Mouse (Mus musculus): ENCODE data around the gene Prox2. TPM values are rescaled to one million over a fixed set of nuclear protein-coding genes. Genes with fewer than 3 reads are reported as not detected.

The Prox2 gene
- polyA plus RNA-seq, 1 experiment from 2014 or later, result 3.1 TPM

DNA sequence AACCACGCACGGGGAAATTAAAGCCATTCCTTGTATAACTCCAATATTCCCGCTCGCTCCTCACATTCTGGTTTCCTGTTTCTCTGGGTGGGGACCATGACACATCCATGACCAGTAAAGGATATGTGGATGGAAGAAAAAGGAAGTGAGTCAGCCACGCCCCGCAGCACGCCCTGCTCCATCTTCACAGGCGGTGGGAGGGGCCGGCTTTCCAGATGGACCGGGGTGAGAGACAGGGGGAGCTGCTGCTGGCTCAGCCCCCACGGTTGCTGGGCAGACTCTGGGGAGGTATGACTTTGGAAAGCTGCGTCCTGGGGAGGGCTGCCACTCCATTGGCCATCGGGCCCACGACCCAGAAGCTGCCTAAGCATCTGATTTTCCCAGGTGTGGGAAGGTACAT lies 16.5 kb downstream of the Prox2 start:
- no peaks in the 10 kb centered on the region for H3K27me3 ChIP-seq
- H3K9ac ChIP-seq, result no peak overlapping the region
- ATAC-seq (ENCODE audit: insufficient number of reproducible peaks, low FRiP score, low TSS enrichment, low read depth), result peak; percentile 73; the same call in 1 of the 2 replicates
- peaks cover 22% of the 10 kb centered on the region for H3K4me1 ChIP-seq
- peak overlapping the region; percentile 65 for H3K27ac ChIP-seq (replicated peaks)
- H3K4me2 ChIP-seq (replicated peaks), result 0 out of 2 replicates have a peak overlapping the region, but pooled peaks have one; percentile 17
- 0 out of 2 replicates have a peak, but pooled peaks cover 9% of the 10 kb centered on the region for H3K36me3 ChIP-seq
- no peaks in the 10 kb centered on the region for H3K9me3 ChIP-seq (replicated peaks)
- H3K4me3 ChIP-seq (replicated peaks), result no peak overlapping the region
- 21% methylated on average over 14 of the region's 14 CpGs for WGBS

DNA sequence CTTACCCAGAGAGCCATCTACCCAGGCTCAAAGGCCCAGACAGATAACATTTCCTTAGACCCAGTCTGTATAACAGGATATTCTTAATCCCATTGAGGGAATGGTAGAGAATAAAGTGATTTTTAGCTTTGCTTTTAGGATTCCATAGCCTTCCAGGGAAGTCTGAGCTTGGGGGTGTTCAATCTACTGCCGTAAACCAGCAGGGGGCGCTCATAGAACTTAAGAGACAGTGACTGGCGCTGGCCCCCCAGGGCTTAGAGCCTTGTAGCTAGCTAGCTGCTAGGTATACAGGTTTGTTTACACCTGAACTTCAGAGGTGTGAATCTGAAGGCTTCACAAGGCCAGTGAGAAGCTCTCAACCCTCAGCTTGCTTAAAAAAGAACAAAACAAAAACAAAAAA lies 18.3 kb downstream of the Prox2 start:
- ATAC-seq (ENCODE audit: insufficient number of reproducible peaks, low FRiP score, low TSS enrichment, low read depth), result no peak
- Histone ChIP-seq H3K27ac (replicated peaks) (no peak overlapping the region), H3K9ac (no peak overlapping the region)

DNA sequence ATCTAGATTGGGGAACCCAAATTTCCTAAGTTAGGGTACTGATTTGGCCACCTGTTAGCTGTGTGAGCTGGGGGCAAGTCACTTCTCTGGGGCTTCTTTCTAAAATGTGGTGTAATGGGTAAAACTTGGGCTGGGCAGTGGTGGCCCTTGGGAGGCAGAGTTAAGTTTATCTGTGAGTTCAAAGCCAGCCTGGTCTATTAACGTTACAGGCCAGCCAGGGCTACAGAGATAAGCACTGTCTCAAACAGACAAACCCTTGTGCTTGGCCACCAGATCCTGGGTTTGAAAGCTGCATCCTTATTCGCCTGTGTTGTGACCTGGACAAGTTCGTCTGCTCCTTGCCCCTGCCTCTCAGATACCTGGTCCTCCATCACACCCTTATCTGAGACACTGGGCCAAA lies 19.4 kb downstream of the Prox2 start:
- 84% methylated on average over 3 of the region's 3 CpGs for WGBS
- H3K4me2 ChIP-seq (replicated peaks), result no peak overlapping the region
- no peaks in the 10 kb centered on the region for H3K27me3 ChIP-seq
- H3K36me3 ChIP-seq, result peaks cover 26% of the 10 kb centered on the region
- H3K4me1 ChIP-seq, result peaks cover 22% of the 10 kb centered on the region
- no peak for ATAC-seq (ENCODE audit: insufficient number of reproducible peaks, low FRiP score, low TSS enrichment, low read depth)
- H3K4me3 ChIP-seq (replicated peaks), result no peak overlapping the region
- no peak overlapping the region for H3K9ac ChIP-seq
- H3K27ac ChIP-seq (replicated peaks), result no peak overlapping the region
- no peaks in the 10 kb centered on the region for H3K9me3 ChIP-seq (replicated peaks)

More for the DNA sequence above, 18.3 kb downstream of the Prox2 start:
- Histone ChIP-seq H3K4me3 (replicated peaks) (no peak overlapping the region), H3K4me2 (replicated peaks) (no peak overlapping the region), H3K4me1 (peaks cover 22% of the 10 kb centered on the region), H3K9me3 (replicated peaks) (no peaks in the 10 kb centered on the region), H3K36me3 (peaks cover 26% of the 10 kb centered on the region), H3K27me3 (no peaks in the 10 kb centered on the region)
- WGBS, result 11% methylated on average over 3 of the region's 3 CpGs

DNA sequence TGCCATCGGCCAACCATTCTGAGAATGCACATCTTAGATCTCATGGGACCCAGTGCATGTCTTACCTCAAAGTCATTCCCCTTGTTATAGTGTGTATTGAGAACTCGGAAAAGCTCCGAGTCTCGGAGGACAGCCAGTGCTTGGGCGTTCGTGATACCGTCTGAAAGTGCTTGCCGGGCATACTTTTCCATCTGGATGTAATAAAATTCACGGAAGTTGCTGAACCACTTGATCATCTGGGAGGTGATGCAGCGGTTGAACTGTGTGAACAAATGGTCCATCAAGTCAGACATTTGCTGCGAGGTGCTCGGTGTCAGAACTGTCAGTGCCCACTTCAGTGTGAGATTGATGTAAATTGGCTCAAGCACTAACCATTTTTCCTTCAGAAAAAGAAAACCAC lies 22.7 kb downstream of the Prox2 start:
- H3K36me3 ChIP-seq, result peaks cover 26% of the 10 kb centered on the region
- 0 out of 2 replicates have a peak, but pooled peaks cover 6% of the 10 kb centered on the region for H3K4me1 ChIP-seq
- ATAC-seq (ENCODE audit: insufficient number of reproducible peaks, low FRiP score, low TSS enrichment, low read depth), result no peak
- 70% methylated on average over 12 of the region's 12 CpGs for WGBS
- no peaks in the 10 kb centered on the region for H3K27me3 ChIP-seq
- H3K4me2 ChIP-seq (replicated peaks), result no peak overlapping the region
- H3K27ac ChIP-seq (replicated peaks), result no peak overlapping the region
- H3K9me3 ChIP-seq (replicated peaks), result no peaks in the 10 kb centered on the region
- no peak overlapping the region for H3K9ac ChIP-seq
- H3K4me3 ChIP-seq (replicated peaks), result no peak overlapping the region

DNA sequence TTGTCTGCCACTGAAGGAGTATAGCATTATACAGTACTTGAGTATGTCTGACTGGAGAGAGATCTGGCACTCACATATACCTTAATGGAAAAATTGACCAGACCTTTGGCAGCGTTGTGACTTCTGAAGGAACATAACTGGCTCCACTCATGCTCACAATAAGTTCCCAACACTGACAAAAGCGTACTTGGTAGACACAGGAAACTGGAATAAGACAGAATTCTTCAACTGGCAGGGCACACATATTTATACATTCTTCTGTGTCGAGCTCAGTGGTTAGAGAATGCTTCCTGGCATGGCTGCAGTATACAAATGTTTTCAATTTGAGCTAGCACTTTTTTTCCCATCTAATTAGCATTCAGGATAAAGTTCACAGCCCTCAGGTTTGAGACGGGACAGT lies 25.6 kb downstream of the Prox2 start:
- no peaks in the 10 kb centered on the region for H3K9me3 ChIP-seq (replicated peaks)
- no peak overlapping the region for H3K4me3 ChIP-seq (replicated peaks)
- H3K9ac ChIP-seq, result no peak overlapping the region
- WGBS, result 61% methylated on average over 4 of the region's 4 CpGs
- H3K4me2 ChIP-seq (replicated peaks), result no peak overlapping the region
- no peaks in the 10 kb centered on the region for H3K27me3 ChIP-seq
- peak overlapping the region; percentile 51; the same call in 1 of the 2 replicates for H3K27ac ChIP-seq (replicated peaks)
- ATAC-seq (ENCODE audit: insufficient number of reproducible peaks, low FRiP score, low TSS enrichment, low read depth), result no peak
- 0 out of 2 replicates have a peak, but pooled peaks cover 6% of the 10 kb centered on the region for H3K4me1 ChIP-seq
- peaks cover 26% of the 10 kb centered on the region for H3K36me3 ChIP-seq

DNA sequence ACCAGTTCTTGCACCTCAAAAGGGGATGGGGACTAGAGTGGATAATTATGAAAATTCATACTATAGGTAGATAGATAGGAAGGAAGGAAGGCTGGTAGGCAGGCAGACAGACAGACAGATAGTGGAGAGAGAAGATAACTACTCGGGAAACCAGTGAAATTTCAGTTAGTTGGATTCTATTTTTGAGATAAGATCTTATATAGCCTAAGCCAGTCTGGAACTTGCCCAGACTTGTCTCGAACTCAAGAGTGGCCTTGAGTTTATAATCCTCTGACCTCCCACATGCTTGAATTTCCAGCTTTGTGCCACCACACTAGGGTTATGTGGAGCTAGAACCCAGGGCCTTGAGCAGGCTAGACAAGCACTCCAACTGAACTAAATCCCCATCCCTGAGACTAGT lies 26.3 kb downstream of the Prox2 start:
- H3K36me3 ChIP-seq, result peaks cover 20% of the 10 kb centered on the region
- H3K4me1 ChIP-seq, result 0 out of 2 replicates have a peak, but pooled peaks cover 6% of the 10 kb centered on the region
- no peaks in the 10 kb centered on the region for H3K9me3 ChIP-seq (replicated peaks)
- no peaks in the 10 kb centered on the region for H3K27me3 ChIP-seq
- ATAC-seq (ENCODE audit: insufficient number of reproducible peaks, low FRiP score, low TSS enrichment, low read depth), result no peak
- no peak overlapping the region for H3K9ac ChIP-seq
- no peak overlapping the region for H3K4me2 ChIP-seq (replicated peaks)
- H3K4me3 ChIP-seq (replicated peaks), result no peak overlapping the region
- WGBS, result 66% methylated on average over 2 of the region's 2 CpGs
- no peak overlapping the region; the same call in 1 of the 2 replicates for H3K27ac ChIP-seq (replicated peaks)

DNA sequence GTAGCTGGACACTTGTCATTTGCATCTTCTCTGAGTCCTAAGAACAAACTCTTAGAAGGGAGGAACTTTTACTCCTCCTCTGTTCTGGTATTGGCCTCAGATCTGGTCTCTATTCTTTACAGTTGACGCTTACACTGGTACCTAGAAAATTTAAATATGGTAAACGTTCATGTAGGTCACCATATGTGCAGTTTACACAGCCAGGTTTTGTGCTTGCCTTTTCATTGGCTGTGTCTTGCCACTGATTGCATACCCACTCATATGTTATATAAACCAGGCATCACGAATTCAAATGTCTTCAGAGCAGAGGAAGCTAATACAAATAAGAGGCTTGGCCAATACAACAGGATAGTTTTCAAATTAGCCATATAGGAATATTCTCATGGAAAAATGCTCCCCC lies 33.5 kb downstream of the Prox2 start:
- H3K36me3 ChIP-seq, result peaks cover 17% of the 10 kb centered on the region; the same call in 1 of the 2 replicates
- WGBS, result 85% methylated on average over 3 of the region's 3 CpGs
- no peaks in the 10 kb centered on the region for H3K9me3 ChIP-seq (replicated peaks)
- no peak overlapping the region for H3K4me3 ChIP-seq (replicated peaks)
- H3K4me1 ChIP-seq, result no peaks in the 10 kb centered on the region
- no peaks in the 10 kb centered on the region for H3K27me3 ChIP-seq
- ATAC-seq (ENCODE audit: insufficient number of reproducible peaks, low FRiP score, low TSS enrichment, low read depth), result no peak
- H3K4me2 ChIP-seq (replicated peaks), result no peak overlapping the region
- no peak overlapping the region for H3K27ac ChIP-seq (replicated peaks)
- H3K9ac ChIP-seq, result no peak overlapping the region

DNA sequence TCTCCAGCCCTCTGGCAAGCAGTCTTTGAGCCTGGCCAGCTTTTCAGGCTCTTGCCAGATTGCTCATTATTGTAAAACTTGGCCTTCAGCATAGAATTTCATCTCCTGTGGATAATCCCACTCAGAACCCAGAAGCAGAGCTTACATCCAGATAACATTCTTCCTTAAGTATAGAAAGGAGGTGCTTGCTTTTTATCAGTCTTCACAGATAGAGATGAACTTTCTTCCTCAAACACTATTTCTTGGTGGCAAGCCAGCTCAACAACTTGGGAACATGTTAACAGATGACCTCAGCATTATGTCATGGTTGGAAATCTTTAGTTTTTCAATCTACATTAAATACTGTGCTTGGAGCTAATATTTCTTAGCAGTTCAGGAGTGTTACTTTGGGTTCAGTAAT lies 39.5 kb downstream of the Prox2 start:
- H3K9me3 ChIP-seq (replicated peaks), result no peaks in the 10 kb centered on the region
- peaks cover 48% of the 10 kb centered on the region for H3K36me3 ChIP-seq
- no peaks in the 10 kb centered on the region for H3K27me3 ChIP-seq
- H3K4me3 ChIP-seq (replicated peaks), result no peak overlapping the region
- H3K4me1 ChIP-seq, result no peaks in the 10 kb centered on the region
- no peak overlapping the region for H3K9ac ChIP-seq
- no peak overlapping the region for H3K27ac ChIP-seq (replicated peaks)
- no peak for ATAC-seq (ENCODE audit: insufficient number of reproducible peaks, low FRiP score, low TSS enrichment, low read depth)
- no peak overlapping the region for H3K4me2 ChIP-seq (replicated peaks)

DNA sequence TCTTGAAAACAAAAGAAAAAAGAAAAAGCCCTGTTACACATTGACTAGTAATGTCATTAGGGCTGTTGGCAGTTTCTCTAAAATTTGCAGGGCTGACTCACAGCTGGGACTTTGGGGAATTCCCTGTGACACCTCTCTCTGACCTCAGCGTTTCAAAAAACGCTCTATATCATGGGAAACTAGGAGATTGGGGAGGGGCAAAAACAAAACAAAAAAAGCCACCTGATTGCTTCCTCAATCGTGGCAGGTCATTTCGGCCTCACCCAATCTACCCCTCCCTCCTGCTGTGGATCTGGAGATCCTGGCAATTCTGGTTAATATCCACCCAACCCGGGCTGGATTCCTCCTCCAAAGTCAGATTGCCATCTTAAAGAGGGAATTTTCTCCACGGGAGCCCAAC lies 59.3 kb downstream of the Prox2 start:
- no peak for ATAC-seq (ENCODE audit: insufficient number of reproducible peaks, low FRiP score, low TSS enrichment, low read depth)

More for the DNA sequence above, 59.3 kb downstream of the Prox2 start:
- H3K9ac ChIP-seq, result no peak overlapping the region
- H3K36me3 ChIP-seq, result peaks cover 57% of the 10 kb centered on the region
- H3K4me3 ChIP-seq (replicated peaks), result no peak overlapping the region
- 78% methylated on average over 6 of the region's 6 CpGs for WGBS
- H3K27ac ChIP-seq (replicated peaks), result no peak overlapping the region
- no peaks in the 10 kb centered on the region for H3K27me3 ChIP-seq
- H3K4me1 ChIP-seq, result no peaks in the 10 kb centered on the region
- no peaks in the 10 kb centered on the region for H3K9me3 ChIP-seq (replicated peaks)
- no peak overlapping the region for H3K4me2 ChIP-seq (replicated peaks)

Other genes with a start within 250 kb of the Prox2 start
- gene Ltbp2, start 234.2 kb downstream of the Prox2 start, polyA plus RNA-seq (2015; fragmentation: Nextera tagmentation; extraction: Ambion mirVana), result 11.9 and 12.0 TPM in 2 replicates
- 125 and 130 TPM in 2 replicates for gene Fcf1, start 139.9 kb downstream of the Prox2 start, polyA plus RNA-seq (2015; fragmentation: Nextera tagmentation; extraction: Ambion mirVana)
- gene Arel1, start 139.9 kb downstream of the Prox2 start, polyA plus RNA-seq (2015; fragmentation: Nextera tagmentation; extraction: Ambion mirVana), result 10.8 and 11.0 TPM in 2 replicates
- 29.2 and 30.5 TPM in 2 replicates for gene Ylpm1, start 114.4 kb downstream of the Prox2 start, polyA plus RNA-seq (2015; fragmentation: Nextera tagmentation; extraction: Ambion mirVana)
- gene Dlst, start 74 bp upstream of the Prox2 start, polyA plus RNA-seq (2015; fragmentation: Nextera tagmentation; extraction: Ambion mirVana), result 105 and 106 TPM in 2 replicates
- 0.69 and 1.1 TPM in 2 replicates for gene Rps6kl1, start 40.5 kb upstream of the Prox2 start, polyA plus RNA-seq (2015; fragmentation: Nextera tagmentation; extraction: Ambion mirVana)
- gene Pgf, start 67.0 kb upstream of the Prox2 start, polyA plus RNA-seq (2015; fragmentation: Nextera tagmentation; extraction: Ambion mirVana), result 15.3 and 15.9 TPM in 2 replicates
- gene Eif2b2, start 108.7 kb upstream of the Prox2 start, polyA plus RNA-seq (2015; fragmentation: Nextera tagmentation; extraction: Ambion mirVana), result 91.1 and 94.6 TPM in 2 replicates
- 7.5 and 8.4 TPM in 2 replicates for gene Mlh3, start 159.8 kb upstream of the Prox2 start, polyA plus RNA-seq (2015; fragmentation: Nextera tagmentation; extraction: Ambion mirVana)
- gene Acyp1, start 177.7 kb upstream of the Prox2 start, polyA plus RNA-seq (2015; fragmentation: Nextera tagmentation; extraction: Ambion mirVana), result 50.8 and 60.2 TPM in 2 replicates
- 1.7 and 2.4 TPM in 2 replicates for gene Zc2hc1c, start 177.8 kb upstream of the Prox2 start, polyA plus RNA-seq (2015; fragmentation: Nextera tagmentation; extraction: Ambion mirVana)
- 23.9 and 25.4 TPM in 2 replicates for gene Nek9, start 228.6 kb upstream of the Prox2 start, polyA plus RNA-seq (2015; fragmentation: Nextera tagmentation; extraction: Ambion mirVana)